Comparison of ENCODE assay signal across 10 mouse cellular contexts in the genomic region with DNA sequence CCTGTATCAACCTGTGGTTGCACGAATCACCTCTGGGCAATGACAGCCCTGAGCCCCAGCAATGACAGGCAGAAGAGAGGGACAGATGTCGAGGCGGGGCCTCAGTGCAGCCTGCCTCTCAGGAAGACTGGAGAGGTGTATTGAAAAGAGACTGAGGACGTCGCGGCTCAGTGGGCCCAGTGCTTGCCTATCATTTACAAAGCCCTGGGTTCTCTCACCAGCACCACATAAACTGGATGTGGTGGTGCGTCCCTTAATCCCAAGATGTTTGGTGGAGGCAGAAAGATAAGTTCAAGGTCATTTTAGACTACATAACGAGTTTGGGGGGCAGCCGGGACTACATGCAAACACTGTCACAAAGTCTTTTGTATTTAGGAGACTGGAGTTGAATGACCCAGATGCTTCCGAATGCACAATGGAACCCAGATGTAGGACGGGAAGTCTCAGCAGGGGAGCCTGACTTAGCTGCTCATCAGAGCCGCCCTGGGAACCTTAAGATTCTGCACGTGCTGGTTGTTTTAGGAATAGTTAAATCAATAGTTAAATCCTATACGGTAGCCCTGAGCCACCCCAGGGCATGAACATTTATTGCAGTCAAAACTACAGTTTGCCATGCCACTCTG.
DNase-seq lines count a peak whose midpoint lies in the region; ATAC-seq and TF ChIP-seq lines count a peak whose summit lies in the region.
"Had no signal": no experiment of that assay in that cellular context is flagged by ENCODE, and none has a peak within 500 bp of the region (broad histone marks: within the 10 kb centered on the region; RNA-seq: fewer than 3 reads in every experiment).

No protein-coding gene starts in this region.

- DNase-seq in brain, embryonic 14.5 days (ENCODE audit: low read depth), result peak; percentile 82
- DNase-seq in adrenal gland, postnatal 36 days, result no peak
- no peak for DNase-seq in frontal cortex, postnatal 14 days (ENCODE audit: low spot score in 2 of 2)
- no peak for DNase-seq in Muller cell, postnatal 12 days (ENCODE audit: inconsistent ontology term)
- no peak for DNase-seq in left cerebral cortex, adult 2 months (ENCODE audit: extremely low spot score in 1 of 2, low spot score in 2 of 2)

- intact Hi-C loops in left cerebral cortex, adult 2 months (cut with DNase I), result no loop called here

- peaks cover 51% of the 10 kb centered on the region for H3K4me1 ChIP-seq in embryonic facial prominence, embryonic 12.5 days
- peaks cover 58% of the 10 kb centered on the region for H3K4me1 ChIP-seq in hindbrain, embryonic 13.5 days (replicated peaks)
- peaks cover 32% of the 10 kb centered on the region for H3K4me1 ChIP-seq in midbrain, embryonic 16.5 days (ENCODE audit: control insufficient read depth, insufficient read depth, low read length)

- no peak overlapping the region for H3K4me3 ChIP-seq in embryonic facial prominence, embryonic 12.5 days
- H3K4me3 ChIP-seq in hindbrain, embryonic 13.5 days, result no peak overlapping the region
- H3K4me3 ChIP-seq in midbrain, embryonic 16.5 days (ENCODE audit: low read depth, low read length), result no peak overlapping the region
- no peak overlapping the region for H3K4me3 ChIP-seq in left cerebral cortex, adult 2 months
- H3K4me3 ChIP-seq: erythroblast, embryonic 14.5 days; limb, embryonic 15.5 days had no signal

- no peak for ATAC-seq in embryonic facial prominence, embryonic 12.5 days (ENCODE audit: insufficient number of reproducible peaks, insufficient read depth, low FRiP score, low TSS enrichment)
- ATAC-seq in hindbrain, embryonic 13.5 days (ENCODE audit: low FRiP score), result peak; percentile 30; the same call in 1 of the 2 replicates
- no peak for ATAC-seq in midbrain, embryonic 16.5 days

- H3K27me3 ChIP-seq in embryonic facial prominence, embryonic 12.5 days, result peaks cover 30% of the 10 kb centered on the region
- H3K27me3 ChIP-seq in hindbrain, embryonic 13.5 days, result peaks cover 54% of the 10 kb centered on the region
- no peaks in the 10 kb centered on the region; the same call in 1 of the 2 replicates for H3K27me3 ChIP-seq in midbrain, embryonic 16.5 days (ENCODE audit: control insufficient read depth, insufficient read depth, low read depth, low read length)

- H3K9ac ChIP-seq in embryonic facial prominence, embryonic 12.5 days, result no peak overlapping the region
- no peak overlapping the region for H3K9ac ChIP-seq in hindbrain, embryonic 13.5 days
- H3K9ac ChIP-seq in midbrain, embryonic 16.5 days (ENCODE audit: low read depth, low read length), result no peak overlapping the region
- H3K9ac ChIP-seq: limb, embryonic 15.5 days had no signal

- no peaks in the 10 kb centered on the region for H3K9me3 ChIP-seq in embryonic facial prominence, embryonic 12.5 days
- no peaks in the 10 kb centered on the region for H3K9me3 ChIP-seq in hindbrain, embryonic 13.5 days
- no peaks in the 10 kb centered on the region for H3K9me3 ChIP-seq in midbrain, embryonic 16.5 days (replicated peaks; ENCODE audit: control insufficient read depth, low read length, poor library complexity, severe bottlenecking)
- H3K9me3 ChIP-seq: limb, embryonic 15.5 days had no signal

- H3K4me2 ChIP-seq in embryonic facial prominence, embryonic 12.5 days (replicated peaks), result no peak overlapping the region
- H3K4me2 ChIP-seq in hindbrain, embryonic 13.5 days, result no peak overlapping the region
- H3K4me2 ChIP-seq in midbrain, embryonic 16.5 days (ENCODE audit: low read length), result no peak overlapping the region
- H3K4me2 ChIP-seq: limb, embryonic 15.5 days had no signal

- TF ChIP-seq POLR2A in brain, embryonic 14.5 days (IDR thresholded peaks at IDR 0.05; ENCODE audit: borderline replicate concordance, extremely low read depth, insufficient read depth, insufficient read length, poor library complexity, severe bottlenecking), result no peak

- 5% methylated on average over 14 of the region's 14 CpGs for WGBS in embryonic facial prominence, embryonic 12.5 days
- 6% methylated on average over 14 of the region's 14 CpGs for WGBS in hindbrain, embryonic 13.5 days
- WGBS in midbrain, embryonic 16.5 days, result 9% methylated on average over 14 of the region's 14 CpGs

- peak overlapping the region; percentile 88 for H3K27ac ChIP-seq in embryonic facial prominence, embryonic 12.5 days
- H3K27ac ChIP-seq in hindbrain, embryonic 13.5 days, result peak overlapping the region; percentile 83
- H3K27ac ChIP-seq in midbrain, embryonic 16.5 days (ENCODE audit: low read length), result 0 out of 2 replicates have a peak overlapping the region, but pooled peaks have one; percentile 8
- H3K27ac ChIP-seq in left cerebral cortex, adult 2 months, result no peak overlapping the region

- no peaks in the 10 kb centered on the region for H3K36me3 ChIP-seq in embryonic facial prominence, embryonic 12.5 days
- no peaks in the 10 kb centered on the region for H3K36me3 ChIP-seq in hindbrain, embryonic 13.5 days
- no peaks in the 10 kb centered on the region for H3K36me3 ChIP-seq in midbrain, embryonic 16.5 days (ENCODE audit: control insufficient read depth, insufficient read depth, low read length)
- H3K36me3 ChIP-seq: limb, embryonic 15.5 days had no signal

- no peak for TF ChIP-seq CTCF in brain, embryonic 14.5 days (IDR thresholded peaks at IDR 0.05; ENCODE audit: borderline replicate concordance, extremely low read depth, insufficient read depth, insufficient read length)
- no peak for TF ChIP-seq CTCF in left cerebral cortex, adult 2 months (IDR thresholded peaks at IDR 0.05)
